Mouse (Mus musculus) forebrain, embryonic 12.5 days (tissue): ENCODE measurements around the gene Galnt10. TPM values are rescaled to one million over a fixed set of nuclear protein-coding genes. Genes with fewer than 3 reads are reported as not detected.

Experiments
- ATAC-seq: fragments of 200-750 bp; cut with Nextera tagmentation; 2 replicates; pipeline ENCODE4 v1.8.0; 2017; ENCODE audit warnings: moderate TSS enrichment; ENCODE audit not compliant: low FRiP score
- H3K27ac ChIP-seq: fragments of 300-500 bp; sonication (generic); 2 replicates; pipeline ENCODE4 v1.5.1; 2016; ENCODE audit warnings: mild to moderate bottlenecking
- H3K27me3 ChIP-seq: fragments of 300-500 bp; sonication (generic); 2 replicates; pipeline ENCODE4 v1.6.1; 2016; ENCODE audit warnings: mild to moderate bottlenecking
- H3K36me3 ChIP-seq: fragments of 300-500 bp; sonication (generic); replicated peaks from 2 replicates; pipeline ENCODE4 v1.6.1; 2016; ENCODE audit warnings: mild to moderate bottlenecking
- H3K4me1 ChIP-seq: fragments of 300-500 bp; sonication (generic); 2 replicates; pipeline ENCODE4 v1.6.1; 2016
- H3K4me2 ChIP-seq: fragments of 300-500 bp; sonication (generic); 2 replicates; pipeline ENCODE4 v1.6.1; 2016; ENCODE audit warnings: mild to moderate bottlenecking, moderate library complexity
- H3K4me3 ChIP-seq: fragments of 300-500 bp; sonication (generic); replicated peaks from 2 replicates; pipeline ENCODE4 v1.5.1; 2016; ENCODE audit warnings: mild to moderate bottlenecking
- H3K9ac ChIP-seq: fragments of 300-500 bp; sonication (generic); 2 replicates; pipeline ENCODE4 v1.6.1; 2016; ENCODE audit warnings: mild to moderate bottlenecking
- H3K9me3 ChIP-seq: fragments of 300-500 bp; sonication (generic); 2 replicates; pipeline ENCODE4 v1.6.1; 2016
- WGBS: fragments of 180-500 bp; shearing (Covaris S2); methylation state at CpG from one replicate; pipeline ENCODE4 v1.1.7; 2016; 5-methylcytosine and 5-hydroxymethylcytosine counted together
- polyA plus RNA-seq: library from polyadenylated mRNA; unstranded; fragments of >200 nt; fragmentation: Nextera tagmentation; extraction: Ambion mirVana; gene quantifications from 2 replicates; pipeline ENCODE4 v1.2.1, GENCODE M21; 2016

Gene Galnt10
- polyA plus RNA-seq, 1 experiment from 2014 or later, result 16.8 TPM

DNA sequence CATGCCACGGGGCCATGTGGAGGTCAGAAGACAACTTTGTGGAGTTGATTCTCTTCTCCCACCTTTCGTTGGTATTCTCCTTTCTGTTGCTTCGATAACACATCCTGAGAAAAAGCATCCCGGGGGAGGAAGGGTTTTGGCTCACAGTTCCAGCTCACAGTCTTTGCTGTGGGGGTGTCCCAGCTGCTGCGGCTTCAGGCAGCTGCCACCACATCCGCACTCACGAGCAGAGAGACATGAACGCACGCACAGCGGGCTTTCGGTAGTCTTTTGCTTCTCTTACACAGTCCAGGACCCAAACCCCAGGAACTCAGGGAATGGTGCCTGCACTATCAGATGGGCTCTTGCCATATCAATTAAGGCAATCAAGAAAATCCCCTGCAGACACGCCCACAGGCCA is 37.9 kb downstream of the Galnt10 start:
- 78% methylated on average over 12 of the region's 12 CpGs for WGBS
- Histone ChIP-seq H3K27ac (no peak overlapping the region), H3K4me1 (peaks cover 40% of the 10 kb centered on the region)

GRCm38 (mm10) chr11:57683931-57684330 is 38.7 kb downstream of the Galnt10 start:
- H3K27me3 ChIP-seq, result 0 out of 2 replicates have a peak, but pooled peaks cover 5% of the 10 kb centered on the region
- H3K4me1 ChIP-seq, result peaks cover 42% of the 10 kb centered on the region
- no peak for ATAC-seq
- H3K4me3 ChIP-seq, result no peak overlapping the region
- H3K4me2 ChIP-seq, result no peak overlapping the region
- WGBS, result 70% methylated on average over 8 of the region's 8 CpGs
- no peak overlapping the region for H3K27ac ChIP-seq
- no peaks in the 10 kb centered on the region for H3K9me3 ChIP-seq
- no peaks in the 10 kb centered on the region for H3K36me3 ChIP-seq
- H3K9ac ChIP-seq, result no peak overlapping the region

More for the DNA sequence above, 37.9 kb downstream of the Galnt10 start:
- ATAC-seq, result no peak
- Histone ChIP-seq H3K4me2 (no peak overlapping the region), H3K27me3 (0 out of 2 replicates have a peak, but pooled peaks cover 5% of the 10 kb centered on the region), H3K36me3 (no peaks in the 10 kb centered on the region), H3K9ac (no peak overlapping the region), H3K4me3 (no peak overlapping the region), H3K9me3 (no peaks in the 10 kb centered on the region)

DNA sequence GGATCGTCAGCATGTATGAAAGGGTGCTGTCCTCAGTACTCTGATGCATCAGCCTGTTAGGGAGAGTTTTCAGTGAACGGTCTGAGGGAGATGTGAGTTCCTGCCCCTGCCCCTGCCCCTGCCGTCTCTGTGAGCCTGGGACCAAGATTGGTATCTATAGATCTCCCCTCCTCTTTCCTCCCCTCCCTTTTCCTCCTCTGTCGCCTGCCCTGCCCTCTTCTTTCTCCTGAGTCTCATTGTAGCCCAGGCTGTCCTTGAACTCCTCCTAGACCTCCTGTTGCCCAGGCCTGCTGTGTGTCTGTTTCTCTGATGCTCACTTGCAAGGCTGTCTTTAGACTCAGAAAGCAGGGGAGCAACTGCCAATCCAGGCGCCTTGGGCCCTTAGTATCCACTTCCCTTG is 39.6 kb downstream of the Galnt10 start:
- H3K4me1 ChIP-seq, result peaks cover 49% of the 10 kb centered on the region
- no peak for ATAC-seq
- H3K4me3 ChIP-seq, result no peak overlapping the region
- H3K36me3 ChIP-seq, result no peaks in the 10 kb centered on the region
- H3K4me2 ChIP-seq, result no peak overlapping the region
- H3K9ac ChIP-seq, result no peak overlapping the region
- H3K9me3 ChIP-seq, result no peaks in the 10 kb centered on the region
- H3K27me3 ChIP-seq, result 0 out of 2 replicates have a peak, but pooled peaks cover 5% of the 10 kb centered on the region
- 24% methylated on average over 5 of the region's 5 CpGs for WGBS
- H3K27ac ChIP-seq, result no peak overlapping the region

DNA sequence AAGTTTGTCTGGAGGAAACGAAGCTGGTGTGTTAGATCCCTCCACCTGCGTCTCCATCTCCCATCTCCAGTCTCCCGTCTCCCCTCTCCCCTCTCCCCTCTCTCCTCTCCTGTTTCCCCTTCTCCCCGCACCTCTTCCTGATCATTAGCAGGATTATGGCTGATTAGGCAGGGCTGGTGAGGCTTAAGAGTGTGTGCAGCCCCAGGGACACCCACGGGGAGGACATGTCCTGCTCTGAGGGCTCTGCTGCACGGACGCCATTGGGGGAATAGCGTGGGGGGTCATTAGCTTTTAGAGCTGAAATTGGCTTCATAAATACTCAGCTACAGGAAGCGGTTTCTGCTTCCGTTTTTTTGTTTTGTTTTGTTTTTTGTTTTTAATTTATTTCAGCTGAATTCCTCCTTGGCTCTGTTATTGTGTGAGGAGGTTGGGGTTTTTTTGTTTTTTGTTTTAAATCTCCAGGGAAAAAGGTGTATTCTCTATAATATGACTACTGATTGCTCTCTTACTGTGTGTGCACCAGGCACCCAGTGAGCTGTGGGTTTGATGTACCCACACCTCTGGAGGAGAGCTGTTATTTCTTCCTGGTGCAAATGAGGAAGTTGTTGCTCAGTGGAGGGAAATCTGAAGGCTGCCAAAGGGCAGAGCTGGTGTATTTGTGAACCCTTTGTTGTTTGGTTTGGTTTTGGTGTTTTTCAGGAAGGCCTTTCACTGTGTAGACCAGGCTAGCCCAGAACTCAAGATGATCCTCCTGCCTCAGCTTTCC is 40.6 kb downstream of the Galnt10 start:
- ATAC-seq, result peak; percentile 59
- Histone ChIP-seq H3K9me3 (no peaks in the 10 kb centered on the region), H3K4me2 (no peak overlapping the region), H3K4me3 (no peak overlapping the region), H3K4me1 (peaks cover 49% of the 10 kb centered on the region), H3K27ac (peak overlapping the region; percentile 4; the same call in 1 of the 2 replicates), H3K27me3 (0 out of 2 replicates have a peak, but pooled peaks cover 5% of the 10 kb centered on the region), H3K36me3 (no peaks in the 10 kb centered on the region), H3K9ac (no peak overlapping the region)
- 17% methylated on average over 10 of the region's 10 CpGs for WGBS

- Histone ChIP-seq H3K4me1 (peaks cover 44% of the 10 kb centered on the region), H3K4me3 (no peak overlapping the region), H3K27me3 (0 out of 2 replicates have a peak, but pooled peaks cover 5% of the 10 kb centered on the region), H3K9me3 (no peaks in the 10 kb centered on the region), H3K9ac (no peak overlapping the region), H3K27ac (no peak overlapping the region), H3K4me2 (no peak overlapping the region), H3K36me3 (no peaks in the 10 kb centered on the region)
- 85% methylated on average over 12 of the region's 12 CpGs for WGBS
- no peak for ATAC-seq
Observed at GRCm38 (mm10) chr11:57686797-57687196, 41.6 kb downstream of the Galnt10 start.

DNA sequence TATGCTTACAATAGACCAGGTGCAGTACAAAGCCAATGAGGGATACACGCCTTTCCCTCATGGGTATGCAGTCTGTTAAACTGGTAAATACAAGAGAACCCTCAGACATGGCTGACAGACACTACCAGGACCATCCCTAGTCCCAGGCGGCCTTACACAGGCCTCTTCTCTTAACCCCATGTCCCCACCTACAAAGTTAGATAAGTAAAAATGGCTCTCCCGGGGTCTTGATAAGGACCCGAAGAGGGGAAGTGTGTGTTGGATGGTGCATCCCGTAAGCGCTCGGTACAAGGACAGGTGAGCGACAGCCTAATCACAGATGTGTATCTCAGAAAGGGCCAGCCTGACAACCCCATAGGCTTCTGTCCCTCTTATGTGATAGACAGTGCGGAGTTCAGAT is 42.0 kb downstream of the Galnt10 start:
- Histone ChIP-seq H3K4me2 (no peak overlapping the region), H3K4me3 (no peak overlapping the region), H3K4me1 (peaks cover 40% of the 10 kb centered on the region), H3K36me3 (no peaks in the 10 kb centered on the region), H3K27ac (no peak overlapping the region), H3K27me3 (0 out of 2 replicates have a peak, but pooled peaks cover 5% of the 10 kb centered on the region), H3K9me3 (no peaks in the 10 kb centered on the region), H3K9ac (no peak overlapping the region)
- ATAC-seq, result no peak
- 91% methylated on average over 9 of the region's 9 CpGs for WGBS

DNA sequence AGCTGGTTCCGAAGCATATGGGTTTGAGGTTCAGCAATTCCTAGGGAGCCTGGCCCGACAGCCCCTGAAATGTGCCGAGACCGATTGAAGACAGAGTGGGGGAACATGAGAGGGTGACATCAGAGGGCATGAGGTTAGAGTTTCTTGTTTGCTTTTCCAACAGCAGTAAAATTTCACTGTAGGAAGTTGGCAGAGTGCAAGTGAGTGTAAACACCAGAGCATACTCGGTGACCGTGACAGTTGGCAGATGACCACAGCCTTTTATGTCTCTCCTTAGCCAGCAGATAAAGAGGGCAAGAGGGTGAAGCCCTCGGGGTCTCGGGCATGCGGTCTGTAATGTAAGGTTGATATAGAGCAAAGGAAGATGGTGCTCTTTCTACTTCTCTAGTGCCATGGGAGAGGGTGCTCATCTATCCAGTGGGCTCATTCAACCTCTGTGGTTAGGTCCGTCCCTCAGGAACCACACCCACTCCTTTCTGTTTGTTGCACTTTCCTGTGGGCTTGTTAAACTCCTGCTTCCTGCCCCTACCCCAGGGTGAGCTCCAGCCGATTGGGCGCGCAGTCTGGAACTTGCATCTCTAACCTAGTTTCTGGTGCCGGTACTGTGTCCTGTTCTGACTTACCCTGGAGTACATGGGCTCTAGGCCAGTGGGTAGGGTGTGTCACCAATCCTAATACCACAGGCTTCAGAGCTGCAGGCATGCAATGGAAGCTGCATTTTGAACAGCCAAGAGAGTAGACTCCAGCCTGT is 43.1 kb downstream of the Galnt10 start:
- H3K9ac ChIP-seq, result no peak overlapping the region
- H3K9me3 ChIP-seq, result no peaks in the 10 kb centered on the region
- H3K36me3 ChIP-seq, result no peaks in the 10 kb centered on the region
- H3K4me2 ChIP-seq, result no peak overlapping the region
- peaks cover 39% of the 10 kb centered on the region for H3K4me1 ChIP-seq
- H3K4me3 ChIP-seq, result no peak overlapping the region
- WGBS, result 91% methylated on average over 14 of the region's 14 CpGs
- H3K27ac ChIP-seq, result no peak overlapping the region
- no peak for ATAC-seq
- H3K27me3 ChIP-seq, result 0 out of 2 replicates have a peak, but pooled peaks cover 5% of the 10 kb centered on the region

- H3K4me2 ChIP-seq, result no peak overlapping the region
- H3K9ac ChIP-seq, result no peak overlapping the region
- 71% methylated on average over 6 of the region's 6 CpGs for WGBS
- no peak for ATAC-seq
- H3K9me3 ChIP-seq, result no peaks in the 10 kb centered on the region
- peaks cover 26% of the 10 kb centered on the region for H3K4me1 ChIP-seq
- H3K27ac ChIP-seq, result no peak overlapping the region
- H3K4me3 ChIP-seq, result no peak overlapping the region
- no peaks in the 10 kb centered on the region for H3K27me3 ChIP-seq
- H3K36me3 ChIP-seq, result no peaks in the 10 kb centered on the region
Observed at GRCm38 (mm10) chr11:57689811-57690210, 44.6 kb downstream of the Galnt10 start.

GRCm38 (mm10) chr11:57690836-57691235 is 45.6 kb downstream of the Galnt10 start:
- Histone ChIP-seq H3K4me1 (peaks cover 19% of the 10 kb centered on the region), H3K9me3 (no peaks in the 10 kb centered on the region), H3K4me2 (no peak overlapping the region), H3K36me3 (no peaks in the 10 kb centered on the region), H3K27ac (no peak overlapping the region), H3K27me3 (no peaks in the 10 kb centered on the region), H3K9ac (no peak overlapping the region), H3K4me3 (no peak overlapping the region)
- WGBS, result 89% methylated on average over 5 of the region's 5 CpGs
- no peak for ATAC-seq

DNA sequence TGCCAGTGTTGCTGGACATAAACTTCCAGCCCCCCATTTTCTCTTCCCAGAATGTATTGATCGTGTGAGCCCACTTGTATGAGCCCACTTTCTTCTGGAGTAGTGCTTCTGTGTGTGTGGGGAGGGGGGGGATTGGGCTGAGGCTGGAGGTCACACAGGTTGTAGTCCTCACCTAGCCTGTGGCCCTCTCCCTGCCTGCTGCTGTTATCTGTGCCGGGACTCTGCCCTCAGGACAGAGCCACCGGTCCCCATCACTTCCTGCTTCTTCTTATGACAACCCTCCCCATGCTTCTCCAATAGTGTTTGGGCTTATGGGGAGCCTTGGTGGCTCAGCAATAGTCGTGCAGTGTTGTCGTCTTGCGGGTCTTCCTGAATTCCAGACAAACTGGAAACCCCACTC is 46.7 kb downstream of the Galnt10 start:
- H3K4me3 ChIP-seq, result no peak overlapping the region
- no peaks in the 10 kb centered on the region for H3K9me3 ChIP-seq
- peaks cover 30% of the 10 kb centered on the region for H3K4me1 ChIP-seq
- H3K27me3 ChIP-seq, result no peaks in the 10 kb centered on the region
- no peak overlapping the region for H3K4me2 ChIP-seq
- H3K36me3 ChIP-seq, result no peaks in the 10 kb centered on the region
- no peak for ATAC-seq
- H3K27ac ChIP-seq, result no peak overlapping the region
- no peak overlapping the region for H3K9ac ChIP-seq
- 75% methylated on average over 6 of the region's 6 CpGs for WGBS

DNA sequence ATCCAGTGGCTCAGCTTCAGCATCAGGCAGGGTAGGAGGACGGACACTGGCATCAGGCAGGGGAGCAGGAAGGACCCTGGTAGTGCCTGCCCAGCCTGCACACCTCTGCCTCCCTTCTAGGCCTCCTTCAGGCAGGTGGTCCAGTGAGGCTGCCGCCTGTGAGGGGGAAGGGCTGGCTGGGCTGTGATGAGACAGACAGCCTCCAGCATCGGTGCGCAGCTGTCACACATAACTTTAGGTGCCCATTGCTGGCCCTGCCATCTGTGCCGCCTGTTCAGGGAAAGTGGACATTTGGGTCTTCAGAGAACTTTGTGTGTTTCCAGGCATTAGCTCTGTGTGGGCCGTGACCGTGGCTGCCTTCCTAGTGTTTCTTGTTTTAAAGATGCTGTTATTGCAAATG is 47.5 kb downstream of the Galnt10 start:
- Histone ChIP-seq H3K4me3 (no peak overlapping the region), H3K36me3 (no peaks in the 10 kb centered on the region), H3K27me3 (no peaks in the 10 kb centered on the region; the same call in 1 of the 2 replicates), H3K4me2 (no peak overlapping the region), H3K27ac (no peak overlapping the region), H3K4me1 (peaks cover 38% of the 10 kb centered on the region), H3K9ac (no peak overlapping the region), H3K9me3 (no peaks in the 10 kb centered on the region)
- WGBS, result 80% methylated on average over 7 of the region's 7 CpGs
- no peak for ATAC-seq

- H3K9ac ChIP-seq, result no peak overlapping the region
- no peaks in the 10 kb centered on the region for H3K36me3 ChIP-seq
- H3K4me3 ChIP-seq, result no peak overlapping the region
- ATAC-seq, result no peak
- WGBS, result 95% methylated on average over 6 of the region's 6 CpGs
- H3K9me3 ChIP-seq, result no peaks in the 10 kb centered on the region
- H3K27me3 ChIP-seq, result no peaks in the 10 kb centered on the region; the same call in 1 of the 2 replicates
- no peak overlapping the region for H3K27ac ChIP-seq
- H3K4me1 ChIP-seq, result peaks cover 33% of the 10 kb centered on the region
- H3K4me2 ChIP-seq, result no peak overlapping the region
Observed at GRCm38 (mm10) chr11:57694486-57694885, 49.2 kb downstream of the Galnt10 start.
